Mouse (Mus musculus): ENCODE results near the gene Zmiz1. TPM values are rescaled to one million over a fixed set of nuclear protein-coding genes. Genes with fewer than 3 reads are reported as not detected.

The Zmiz1 gene
- polyA plus RNA-seq, 1 experiment from 2014 or later: 31.3 TPM

DNA sequence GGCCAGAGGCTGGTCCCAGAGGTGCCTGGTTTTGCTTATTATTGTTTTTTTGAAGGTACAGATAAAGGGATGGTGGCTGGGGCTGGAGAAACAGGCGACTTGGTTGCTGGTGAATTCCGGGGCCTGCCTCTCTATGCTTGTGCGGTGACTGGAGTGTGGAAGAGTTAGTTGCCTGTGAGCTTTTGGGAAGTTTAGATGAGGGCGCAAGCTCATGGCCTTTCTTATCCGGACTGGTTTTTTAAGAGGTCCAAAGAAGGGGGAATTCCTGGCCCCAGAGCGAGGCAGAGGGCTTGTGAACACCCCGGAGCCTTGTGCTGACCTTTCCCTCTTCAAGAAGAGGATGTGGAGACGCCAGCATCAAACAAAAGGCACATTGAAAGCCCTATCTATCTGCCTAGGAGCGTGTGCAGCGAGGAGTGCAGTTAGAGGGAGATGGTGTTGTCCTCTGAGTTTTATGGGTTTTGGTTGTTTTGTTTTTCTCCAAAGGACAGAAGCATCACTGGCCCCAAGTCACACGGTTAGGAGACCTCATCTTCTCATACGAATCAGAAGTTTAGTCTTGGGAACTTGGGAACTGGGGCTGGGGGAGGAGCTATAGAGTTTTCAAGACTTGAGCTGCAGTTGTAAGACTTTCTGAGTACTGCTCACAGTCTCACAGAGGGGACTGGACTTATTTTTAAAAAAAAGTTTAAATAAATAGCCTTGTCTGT, 2.8 kb downstream of the Zmiz1 start:
- no peaks in the 10 kb centered on the region for H3K9me3 ChIP-seq (ENCODE audit: control insufficient read depth, low read length)
- H3K27ac ChIP-seq (replicated peaks in 1 of 2; ENCODE audit: control insufficient read depth in 1 of 2, insufficient read depth in 1 of 2, low read depth in 2 of 2, low read length in 2 of 2): peak overlapping the region; percentile 96 to 100
- H3K27me3 ChIP-seq (ENCODE audit: control insufficient read depth, insufficient read depth, low read length): no peaks in the 10 kb centered on the region
- H3K36me3 ChIP-seq (ENCODE audit: control insufficient read depth, insufficient read depth, low read length): no peaks in the 10 kb centered on the region
- peak overlapping the region; percentile 64 to 93 for H3K4me3 ChIP-seq (ENCODE audit: control insufficient read depth in 1 of 2, insufficient read depth in 1 of 2, low read depth in 1 of 2, low read length in 2 of 2)
- peaks cover 44 to 63% of the 10 kb centered on the region in 2 experiments for H3K4me1 ChIP-seq (ENCODE audit: control insufficient read depth in 2 of 2, insufficient read depth in 2 of 2, low read length in 2 of 2)
- H3K4me2 ChIP-seq (ENCODE audit: low read length): peak overlapping the region; percentile 83
- peak overlapping the region; percentile 99 for H3K9ac ChIP-seq (ENCODE audit: low read length)
- no peak for ATAC-seq (ENCODE audit: insufficient number of reproducible peaks, insufficient read depth, low FRiP score, low read depth)
- 7% methylated on average over 12 of the region's 12 CpGs for WGBS

DNA sequence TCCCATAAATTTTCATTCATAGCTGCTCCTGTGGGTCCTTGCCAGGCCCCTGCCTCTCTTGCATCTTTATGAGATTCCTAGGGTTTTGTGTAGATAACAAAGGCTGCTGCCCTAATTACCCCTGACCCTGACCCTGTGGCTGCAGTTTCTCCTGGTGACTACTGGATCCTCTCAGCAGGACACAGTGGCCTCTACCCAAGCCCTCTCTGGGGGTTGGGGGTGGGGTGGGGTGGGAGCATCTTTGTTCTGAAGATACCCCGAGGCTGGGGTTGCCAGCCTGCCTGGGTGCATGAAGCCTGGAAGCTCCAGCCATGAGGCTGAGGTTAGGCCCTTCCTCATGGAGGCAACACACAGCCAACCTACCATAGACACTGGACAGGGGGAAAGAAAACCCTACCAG, 4.0 kb downstream of the Zmiz1 start:
- Histone ChIP-seq H3K27ac (replicated peaks in 1 of 2; ENCODE audit: control insufficient read depth in 1 of 2, insufficient read depth in 1 of 2, low read depth in 2 of 2, low read length in 2 of 2) (no peak overlapping the region), H3K4me1 (ENCODE audit: control insufficient read depth in 2 of 2, insufficient read depth in 2 of 2, low read length in 2 of 2) (peaks cover 52 to 73% of the 10 kb centered on the region in 2 experiments)

DNA sequence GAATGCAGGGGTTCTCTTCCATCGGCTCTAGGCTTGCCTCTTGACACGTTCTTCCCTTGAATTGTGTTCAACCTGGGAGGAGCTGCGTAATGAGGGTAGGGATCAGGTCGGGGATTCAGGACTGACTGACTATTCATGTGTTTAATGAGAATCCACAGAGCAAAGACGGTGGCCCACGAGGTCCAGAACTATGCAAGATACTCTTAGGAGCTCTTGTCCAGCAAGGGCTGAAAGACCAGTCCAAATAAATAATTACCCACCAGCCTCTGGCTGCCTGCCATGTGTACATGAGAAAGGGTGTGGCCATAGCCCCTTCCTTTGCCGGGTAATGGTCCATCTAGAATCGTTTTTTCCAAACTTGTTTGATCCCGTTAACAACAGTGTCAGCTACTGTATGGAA, 4.9 kb downstream of the Zmiz1 start:
- Histone ChIP-seq H3K4me3 (ENCODE audit: control insufficient read depth in 1 of 2, insufficient read depth in 1 of 2, low read depth in 1 of 2, low read length in 2 of 2) (no peak overlapping the region), H3K27ac (replicated peaks in 1 of 2; ENCODE audit: control insufficient read depth in 1 of 2, insufficient read depth in 1 of 2, low read depth in 2 of 2, low read length in 2 of 2) (no peak overlapping the region), H3K9ac (ENCODE audit: low read length) (peak overlapping the region; percentile 10; the same call in 1 of the 2 replicates), H3K27me3 (ENCODE audit: control insufficient read depth, insufficient read depth, low read length) (no peaks in the 10 kb centered on the region), H3K4me2 (ENCODE audit: low read length) (no peak overlapping the region), H3K4me1 (ENCODE audit: control insufficient read depth in 2 of 2, insufficient read depth in 2 of 2, low read length in 2 of 2) (peaks cover 61 to 78% of the 10 kb centered on the region in 2 experiments), H3K36me3 (ENCODE audit: control insufficient read depth, insufficient read depth, low read length) (no peaks in the 10 kb centered on the region), H3K9me3 (ENCODE audit: control insufficient read depth, low read length) (no peaks in the 10 kb centered on the region)
- ATAC-seq (ENCODE audit: insufficient number of reproducible peaks, insufficient read depth, low FRiP score, low read depth): no peak
- 40% methylated on average over 9 of the region's 9 CpGs for WGBS

More for the DNA sequence above, 4.0 kb downstream of the Zmiz1 start:
- no peak overlapping the region for H3K4me3 ChIP-seq (ENCODE audit: control insufficient read depth in 1 of 2, insufficient read depth in 1 of 2, low read depth in 1 of 2, low read length in 2 of 2)
- no peaks in the 10 kb centered on the region for H3K36me3 ChIP-seq (ENCODE audit: control insufficient read depth, insufficient read depth, low read length)
- H3K9me3 ChIP-seq (ENCODE audit: control insufficient read depth, low read length): no peaks in the 10 kb centered on the region
- peak overlapping the region; percentile 10; the same call in 1 of the 2 replicates for H3K9ac ChIP-seq (ENCODE audit: low read length)
- no peak for ATAC-seq (ENCODE audit: insufficient number of reproducible peaks, insufficient read depth, low FRiP score, low read depth)
- no peak overlapping the region for H3K4me2 ChIP-seq (ENCODE audit: low read length)
- no peaks in the 10 kb centered on the region for H3K27me3 ChIP-seq (ENCODE audit: control insufficient read depth, insufficient read depth, low read length)
- WGBS: 6% methylated on average over 1 of the region's 1 CpGs

DNA sequence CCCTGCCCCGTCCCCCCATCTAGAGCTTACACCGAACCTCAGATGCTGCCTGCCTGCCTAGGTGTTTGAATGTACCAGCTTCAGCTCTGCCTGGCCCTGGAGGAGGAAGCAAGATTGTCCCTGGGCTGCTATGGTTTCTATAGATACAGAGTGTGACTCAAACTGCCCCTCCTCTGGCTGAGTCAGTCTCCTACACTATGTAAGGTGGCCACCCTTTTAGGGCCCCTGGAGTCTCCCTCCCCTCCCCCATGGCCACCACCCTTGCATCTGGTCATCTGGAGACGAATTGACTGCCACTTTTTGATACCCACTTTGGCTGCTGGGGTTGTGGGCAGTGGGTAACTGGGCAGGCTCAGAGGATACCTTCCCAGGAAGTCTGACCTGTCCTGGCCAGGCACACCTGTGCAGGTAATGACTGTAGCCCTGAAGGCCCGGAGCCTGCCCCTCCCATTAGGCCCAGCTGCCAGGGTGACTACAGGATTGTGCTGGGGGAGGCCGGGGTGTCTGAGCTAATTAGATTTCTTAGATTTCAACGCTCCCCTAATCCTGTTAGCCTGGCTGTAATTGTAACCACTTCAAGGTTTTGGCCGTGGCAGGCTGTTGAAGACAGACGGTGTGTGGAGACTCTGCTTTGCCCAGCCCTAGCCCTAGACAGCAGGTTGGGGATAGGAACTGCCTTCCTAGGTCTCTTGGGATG, 5.8 kb downstream of the Zmiz1 start:
- H3K27ac ChIP-seq (replicated peaks in 1 of 2; ENCODE audit: control insufficient read depth in 1 of 2, insufficient read depth in 1 of 2, low read depth in 2 of 2, low read length in 2 of 2): peak overlapping the region in 1 of 2 experiments; percentile 2; a peak in 1 of 4 replicates
- peaks cover 67 to 87% of the 10 kb centered on the region in 2 experiments for H3K4me1 ChIP-seq (ENCODE audit: control insufficient read depth in 2 of 2, insufficient read depth in 2 of 2, low read length in 2 of 2)
- no peaks in the 10 kb centered on the region for H3K36me3 ChIP-seq (ENCODE audit: control insufficient read depth, insufficient read depth, low read length)
- H3K4me3 ChIP-seq (ENCODE audit: control insufficient read depth in 1 of 2, insufficient read depth in 1 of 2, low read depth in 1 of 2, low read length in 2 of 2): no peak overlapping the region
- no peaks in the 10 kb centered on the region for H3K27me3 ChIP-seq (ENCODE audit: control insufficient read depth, insufficient read depth, low read length)
- WGBS: 29% methylated on average over 8 of the region's 8 CpGs
- H3K9ac ChIP-seq (ENCODE audit: low read length): peak overlapping the region; percentile 10
- no peak for ATAC-seq (ENCODE audit: insufficient number of reproducible peaks, insufficient read depth, low FRiP score, low read depth)
- no peaks in the 10 kb centered on the region for H3K9me3 ChIP-seq (ENCODE audit: control insufficient read depth, low read length)
- no peak overlapping the region for H3K4me2 ChIP-seq (ENCODE audit: low read length)

GRCm38 (mm10) chr14:25466361-25466760, 7.4 kb downstream of the Zmiz1 start:
- no peak overlapping the region for H3K9ac ChIP-seq (ENCODE audit: low read length)
- H3K27me3 ChIP-seq (ENCODE audit: control insufficient read depth, insufficient read depth, low read length): no peaks in the 10 kb centered on the region
- peak overlapping the region in 1 of 2 experiments; percentile 95; a peak in 2 of 4 replicates for H3K27ac ChIP-seq (replicated peaks in 1 of 2; ENCODE audit: control insufficient read depth in 1 of 2, insufficient read depth in 1 of 2, low read depth in 2 of 2, low read length in 2 of 2)
- no peak for ATAC-seq (ENCODE audit: insufficient number of reproducible peaks, insufficient read depth, low FRiP score, low read depth)
- no peaks in the 10 kb centered on the region for H3K9me3 ChIP-seq (ENCODE audit: control insufficient read depth, low read length)
- no peak overlapping the region for H3K4me3 ChIP-seq (ENCODE audit: control insufficient read depth in 1 of 2, insufficient read depth in 1 of 2, low read depth in 1 of 2, low read length in 2 of 2)
- H3K4me1 ChIP-seq (ENCODE audit: control insufficient read depth in 2 of 2, insufficient read depth in 2 of 2, low read length in 2 of 2): peaks cover 70 to 99% of the 10 kb centered on the region in 2 experiments
- no peaks in the 10 kb centered on the region for H3K36me3 ChIP-seq (ENCODE audit: control insufficient read depth, insufficient read depth, low read length)
- 68% methylated on average over 4 of the region's 4 CpGs for WGBS
- H3K4me2 ChIP-seq (ENCODE audit: low read length): no peak overlapping the region

DNA sequence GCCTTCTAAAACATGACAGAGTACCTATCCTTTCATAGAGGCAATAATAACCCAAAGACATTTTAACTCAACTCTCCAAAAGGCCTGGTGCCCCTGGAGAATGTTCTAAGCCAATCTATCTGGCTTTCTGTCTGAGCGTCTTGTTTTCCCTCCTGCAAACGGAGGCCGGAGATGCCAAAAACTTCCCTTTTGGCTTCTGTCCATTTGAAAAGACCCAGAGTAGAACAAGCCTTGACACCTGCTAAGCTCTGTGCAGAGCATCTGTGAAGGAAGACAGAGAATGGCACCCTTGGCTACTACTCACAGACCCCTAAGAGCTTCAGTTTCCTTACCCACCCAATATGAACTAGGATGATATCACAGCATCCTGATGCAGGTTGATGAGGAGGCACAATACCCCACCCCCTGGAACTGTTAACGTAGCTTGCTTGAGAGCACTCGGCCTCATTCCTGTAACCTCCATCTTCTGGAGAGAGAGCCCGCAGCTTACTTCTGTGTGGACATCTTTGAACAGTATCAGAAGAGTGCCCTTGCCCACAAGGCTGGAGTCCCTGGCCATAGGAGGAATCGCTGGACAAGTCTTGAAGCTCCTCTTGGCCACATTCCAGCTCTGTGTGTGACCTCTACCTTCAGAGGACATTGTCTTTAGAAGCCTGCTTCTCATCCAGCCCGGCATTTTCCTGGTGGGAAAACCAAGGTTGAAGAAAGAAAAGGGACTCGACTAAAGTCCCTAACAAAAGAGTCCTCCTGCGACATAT, 9.1 kb downstream of the Zmiz1 start:
- Histone ChIP-seq H3K4me2 (ENCODE audit: low read length) (peak overlapping the region; percentile 11; the same call in 1 of the 2 replicates), H3K9me3 (ENCODE audit: control insufficient read depth, low read length) (no peaks in the 10 kb centered on the region), H3K36me3 (ENCODE audit: control insufficient read depth, insufficient read depth, low read length) (no peaks in the 10 kb centered on the region), H3K27me3 (ENCODE audit: control insufficient read depth, insufficient read depth, low read length) (no peaks in the 10 kb centered on the region), H3K4me3 (ENCODE audit: control insufficient read depth in 1 of 2, insufficient read depth in 1 of 2, low read depth in 1 of 2, low read length in 2 of 2) (no peak overlapping the region), H3K4me1 (ENCODE audit: control insufficient read depth in 2 of 2, insufficient read depth in 2 of 2, low read length in 2 of 2) (peaks cover 77 to 99% of the 10 kb centered on the region in 2 experiments), H3K27ac (replicated peaks in 1 of 2; ENCODE audit: control insufficient read depth in 1 of 2, insufficient read depth in 1 of 2, low read depth in 2 of 2, low read length in 2 of 2) (peak overlapping the region; percentile 95), H3K9ac (ENCODE audit: low read length) (peak overlapping the region; percentile 56)
- ATAC-seq (ENCODE audit: insufficient number of reproducible peaks, insufficient read depth, low FRiP score, low read depth): no peak
- WGBS: 30% methylated on average over 10 of the region's 10 CpGs

GRCm38 (mm10) chr14:25468891-25469529, 10.0 kb downstream of the Zmiz1 start:
- peak overlapping the region; percentile 56 for H3K9ac ChIP-seq (ENCODE audit: low read length)

More at GRCm38 (mm10) chr14:25468891-25469529, 10.0 kb downstream of the Zmiz1 start:
- 61% methylated on average over 7 of the region's 7 CpGs for WGBS
- Histone ChIP-seq H3K9me3 (ENCODE audit: control insufficient read depth, low read length) (no peaks in the 10 kb centered on the region), H3K4me2 (ENCODE audit: low read length) (no peak overlapping the region), H3K27ac (replicated peaks in 1 of 2; ENCODE audit: control insufficient read depth in 1 of 2, insufficient read depth in 1 of 2, low read depth in 2 of 2, low read length in 2 of 2) (peak overlapping the region; percentile 95), H3K36me3 (ENCODE audit: control insufficient read depth, insufficient read depth, low read length) (no peaks in the 10 kb centered on the region), H3K27me3 (ENCODE audit: control insufficient read depth, insufficient read depth, low read length) (no peaks in the 10 kb centered on the region), H3K4me1 (ENCODE audit: control insufficient read depth in 2 of 2, insufficient read depth in 2 of 2, low read length in 2 of 2) (peaks cover 75 to 99% of the 10 kb centered on the region in 2 experiments), H3K4me3 (ENCODE audit: control insufficient read depth in 1 of 2, insufficient read depth in 1 of 2, low read depth in 1 of 2, low read length in 2 of 2) (no peak overlapping the region)
- no peak for ATAC-seq (ENCODE audit: insufficient number of reproducible peaks, insufficient read depth, low FRiP score, low read depth)
